Mouse (Mus musculus): ENCODE data around the gene Marveld3. TPM values are rescaled to one million over a fixed set of nuclear protein-coding genes. Genes with fewer than 3 reads are reported as not detected.

Gene Marveld3
- polyA plus RNA-seq, 1 experiment from 2014 or later, result 1.3 TPM

- 65% methylated on average over 15 of the region's 15 CpGs for WGBS
- DNase-seq (ENCODE audit: low spot score) (no peak), ATAC-seq (no peak)
- no peaks in the 10 kb centered on the region for H3K9me3 ChIP-seq (replicated peaks; ENCODE audit: control insufficient read depth, low read length)
- peaks cover 10% of the 10 kb centered on the region; the same call in 1 of the 2 replicates for H3K4me1 ChIP-seq (ENCODE audit: control insufficient read depth, insufficient read depth, low read length)
- no peak overlapping the region for H3K4me3 ChIP-seq (ENCODE audit: low read depth, low read length)
- no peaks in the 10 kb centered on the region for H3K36me3 ChIP-seq (ENCODE audit: control insufficient read depth, insufficient read depth, low read length)
- H3K4me2 ChIP-seq (ENCODE audit: low read length), result no peak overlapping the region
- H3K27me3 ChIP-seq (replicated peaks; ENCODE audit: control insufficient read depth, insufficient read depth, low read length), result no peaks in the 10 kb centered on the region
- H3K27ac ChIP-seq (ENCODE audit: low read depth, low read length), result no peak overlapping the region
- no peak overlapping the region for H3K9ac ChIP-seq (ENCODE audit: low read length)
Measured at GRCm38 (mm10) chr8:109982386-109983105, 20.5 kb upstream of the Marveld3 start.

GRCm38 (mm10) chr8:109979339-109979738, 17.3 kb upstream of the Marveld3 start:
- no peak overlapping the region for H3K4me2 ChIP-seq (ENCODE audit: low read length)
- ATAC-seq, result no peak
- H3K4me1 ChIP-seq (ENCODE audit: control insufficient read depth, insufficient read depth, low read length), result peaks cover 7% of the 10 kb centered on the region; the same call in 1 of the 2 replicates
- H3K27me3 ChIP-seq (replicated peaks; ENCODE audit: control insufficient read depth, insufficient read depth, low read length), result no peaks in the 10 kb centered on the region
- no peak for DNase-seq (ENCODE audit: low spot score)
- H3K4me3 ChIP-seq (ENCODE audit: low read depth, low read length), result no peak overlapping the region
- no peak overlapping the region for H3K27ac ChIP-seq (ENCODE audit: low read depth, low read length)
- no peaks in the 10 kb centered on the region for H3K9me3 ChIP-seq (replicated peaks; ENCODE audit: control insufficient read depth, low read length)
- H3K9ac ChIP-seq (ENCODE audit: low read length), result no peak overlapping the region
- H3K36me3 ChIP-seq (ENCODE audit: control insufficient read depth, insufficient read depth, low read length), result no peaks in the 10 kb centered on the region
- WGBS, result 80% methylated on average over 6 of the region's 6 CpGs

GRCm38 (mm10) chr8:109972901-109973300, 10.9 kb upstream of the Marveld3 start:
- 90% methylated on average over 4 of the region's 4 CpGs for WGBS
- DNase-seq (ENCODE audit: low spot score) (no peak), ATAC-seq (no peak)

GRCm38 (mm10) chr8:109970323-109970722, 8.3 kb upstream of the Marveld3 start:
- H3K9me3 ChIP-seq (replicated peaks; ENCODE audit: control insufficient read depth, low read length), result no peaks in the 10 kb centered on the region
- no peak overlapping the region for H3K27ac ChIP-seq (ENCODE audit: low read depth, low read length)
- H3K27me3 ChIP-seq (replicated peaks; ENCODE audit: control insufficient read depth, insufficient read depth, low read length), result no peaks in the 10 kb centered on the region
- ATAC-seq (peak; percentile 46; the same call in 1 of the 2 replicates), DNase-seq (ENCODE audit: low spot score) (peak; percentile 90)
- no peak overlapping the region for H3K9ac ChIP-seq (ENCODE audit: low read length)
- H3K36me3 ChIP-seq (ENCODE audit: control insufficient read depth, insufficient read depth, low read length), result no peaks in the 10 kb centered on the region
- no peaks in the 10 kb centered on the region for H3K4me1 ChIP-seq (ENCODE audit: control insufficient read depth, insufficient read depth, low read length)
- 5% methylated on average over 9 of the region's 9 CpGs for WGBS
- no peak overlapping the region for H3K4me2 ChIP-seq (ENCODE audit: low read length)
- no peak overlapping the region for H3K4me3 ChIP-seq (ENCODE audit: low read depth, low read length)

More at GRCm38 (mm10) chr8:109972901-109973300, 10.9 kb upstream of the Marveld3 start:
- no peaks in the 10 kb centered on the region for H3K9me3 ChIP-seq (replicated peaks; ENCODE audit: control insufficient read depth, low read length)
- no peak overlapping the region for H3K27ac ChIP-seq (ENCODE audit: low read depth, low read length)
- H3K4me3 ChIP-seq (ENCODE audit: low read depth, low read length), result no peak overlapping the region
- H3K9ac ChIP-seq (ENCODE audit: low read length), result no peak overlapping the region
- H3K27me3 ChIP-seq (replicated peaks; ENCODE audit: control insufficient read depth, insufficient read depth, low read length), result no peaks in the 10 kb centered on the region
- H3K36me3 ChIP-seq (ENCODE audit: control insufficient read depth, insufficient read depth, low read length), result no peaks in the 10 kb centered on the region
- H3K4me1 ChIP-seq (ENCODE audit: control insufficient read depth, insufficient read depth, low read length), result no peaks in the 10 kb centered on the region
- H3K4me2 ChIP-seq (ENCODE audit: low read length), result no peak overlapping the region

GRCm38 (mm10) chr8:109968837-109969236, 6.8 kb upstream of the Marveld3 start:
- H3K4me1 ChIP-seq (ENCODE audit: control insufficient read depth, insufficient read depth, low read length), result no peaks in the 10 kb centered on the region
- no peak overlapping the region for H3K4me2 ChIP-seq (ENCODE audit: low read length)
- no peak overlapping the region for H3K4me3 ChIP-seq (ENCODE audit: low read depth, low read length)
- DNase-seq (ENCODE audit: low spot score) (no peak), ATAC-seq (no peak)
- WGBS, result 52% methylated on average over 10 of the region's 10 CpGs
- no peaks in the 10 kb centered on the region for H3K36me3 ChIP-seq (ENCODE audit: control insufficient read depth, insufficient read depth, low read length)
- H3K9ac ChIP-seq (ENCODE audit: low read length), result no peak overlapping the region
- no peaks in the 10 kb centered on the region for H3K9me3 ChIP-seq (replicated peaks; ENCODE audit: control insufficient read depth, low read length)
- H3K27me3 ChIP-seq (replicated peaks; ENCODE audit: control insufficient read depth, insufficient read depth, low read length), result no peaks in the 10 kb centered on the region
- H3K27ac ChIP-seq (ENCODE audit: low read depth, low read length), result no peak overlapping the region

GRCm38 (mm10) chr8:109964106-109964505, 2.1 kb upstream of the Marveld3 start:
- DNase-seq (ENCODE audit: low spot score), result no peak
- 0 out of 2 replicates have a peak, but pooled peaks cover 5% of the 10 kb centered on the region for H3K4me1 ChIP-seq (ENCODE audit: control insufficient read depth, insufficient read depth, low read length)
- no peaks in the 10 kb centered on the region for H3K9me3 ChIP-seq (replicated peaks; ENCODE audit: control insufficient read depth, low read length)
- no peak overlapping the region for H3K9ac ChIP-seq (ENCODE audit: low read length)
- no peak overlapping the region for H3K4me3 ChIP-seq (ENCODE audit: low read depth, low read length)
- no peaks in the 10 kb centered on the region for H3K36me3 ChIP-seq (ENCODE audit: control insufficient read depth, insufficient read depth, low read length)
- no peak for ATAC-seq
- no peak overlapping the region for H3K27ac ChIP-seq (ENCODE audit: low read depth, low read length)
- H3K27me3 ChIP-seq (replicated peaks; ENCODE audit: control insufficient read depth, insufficient read depth, low read length), result peaks cover 10% of the 10 kb centered on the region; the same call in 1 of the 2 replicates
- H3K4me2 ChIP-seq (ENCODE audit: low read length), result no peak overlapping the region
- 80% methylated on average over 4 of the region's 4 CpGs for WGBS

GRCm38 (mm10) chr8:109963421-109963820, 1.4 kb upstream of the Marveld3 start:
- 71% methylated on average over 13 of the region's 13 CpGs for WGBS
- Histone ChIP-seq H3K4me1 (ENCODE audit: control insufficient read depth, insufficient read depth, low read length) (0 out of 2 replicates have a peak, but pooled peaks cover 5% of the 10 kb centered on the region), H3K27ac (ENCODE audit: low read depth, low read length) (no peak overlapping the region), H3K36me3 (ENCODE audit: control insufficient read depth, insufficient read depth, low read length) (no peaks in the 10 kb centered on the region), H3K9ac (ENCODE audit: low read length) (no peak overlapping the region), H3K4me3 (ENCODE audit: low read depth, low read length) (no peak overlapping the region), H3K27me3 (replicated peaks; ENCODE audit: control insufficient read depth, insufficient read depth, low read length) (peaks cover 10% of the 10 kb centered on the region; the same call in 1 of the 2 replicates), H3K4me2 (ENCODE audit: low read length) (no peak overlapping the region), H3K9me3 (replicated peaks; ENCODE audit: control insufficient read depth, low read length) (no peaks in the 10 kb centered on the region)
- ATAC-seq, result no peak
- DNase-seq (ENCODE audit: low spot score), result no peak

- ATAC-seq, result no peak
- H3K9me3 ChIP-seq (replicated peaks; ENCODE audit: control insufficient read depth, low read length), result no peaks in the 10 kb centered on the region
- no peaks in the 10 kb centered on the region for H3K36me3 ChIP-seq (ENCODE audit: control insufficient read depth, insufficient read depth, low read length)
- no peak overlapping the region for H3K4me3 ChIP-seq (ENCODE audit: low read depth, low read length)
- whole genome bisulfite sequencing, result 82% methylated on average over 9 of the region's 9 CpGs
- H3K9ac ChIP-seq (ENCODE audit: low read length), result no peak overlapping the region
- H3K27ac ChIP-seq (ENCODE audit: low read depth, low read length), result no peak overlapping the region
- no peak overlapping the region for H3K4me2 ChIP-seq (ENCODE audit: low read length)
- DNase-seq (ENCODE audit: low spot score), result no peak
- H3K4me1 ChIP-seq (ENCODE audit: control insufficient read depth, insufficient read depth, low read length), result 0 out of 2 replicates have a peak, but pooled peaks cover 5% of the 10 kb centered on the region
- H3K27me3 ChIP-seq (replicated peaks; ENCODE audit: control insufficient read depth, insufficient read depth, low read length), result peaks cover 10% of the 10 kb centered on the region; the same call in 1 of the 2 replicates
Measured at GRCm38 (mm10) chr8:109962896-109963295, 893 bp upstream of the Marveld3 start.

- no peak overlapping the region for H3K9ac ChIP-seq (ENCODE audit: low read length)
- ATAC-seq, result no peak
- H3K27ac ChIP-seq (ENCODE audit: low read depth, low read length), result no peak overlapping the region
- WGBS, result 90% methylated on average over 4 of the region's 4 CpGs
- H3K36me3 ChIP-seq (ENCODE audit: control insufficient read depth, insufficient read depth, low read length), result no peaks in the 10 kb centered on the region
- peaks cover 10% of the 10 kb centered on the region; the same call in 1 of the 2 replicates for H3K27me3 ChIP-seq (replicated peaks; ENCODE audit: control insufficient read depth, insufficient read depth, low read length)
- H3K4me1 ChIP-seq (ENCODE audit: control insufficient read depth, insufficient read depth, low read length), result peaks cover 14% of the 10 kb centered on the region
- no peaks in the 10 kb centered on the region for H3K9me3 ChIP-seq (replicated peaks; ENCODE audit: control insufficient read depth, low read length)
- no peak overlapping the region for H3K4me3 ChIP-seq (ENCODE audit: low read depth, low read length)
- DNase-seq (ENCODE audit: low spot score), result no peak
- no peak overlapping the region for H3K4me2 ChIP-seq (ENCODE audit: low read length)
Measured at GRCm38 (mm10) chr8:109959112-109959511, 2.9 kb downstream of the Marveld3 start.
